Mouse (Mus musculus) ES-E14 (cell line): ENCODE measurements around the gene Slc39a5.

Experiments
- MAFK ChIP-seq: IDR thresholded peaks from 2 replicates; pipeline ENCODE4 v1.6.1; 2014; ENCODE audit warnings: mild to moderate bottlenecking, low read depth, low read length, inconsistent platforms; ENCODE audit not compliant: insufficient read depth
- ZNF384 ChIP-seq: IDR thresholded peaks from 2 replicates; pipeline ENCODE4 v1.6.1; 2012; ENCODE audit warnings: low read depth, low read length, inconsistent platforms

DNA sequence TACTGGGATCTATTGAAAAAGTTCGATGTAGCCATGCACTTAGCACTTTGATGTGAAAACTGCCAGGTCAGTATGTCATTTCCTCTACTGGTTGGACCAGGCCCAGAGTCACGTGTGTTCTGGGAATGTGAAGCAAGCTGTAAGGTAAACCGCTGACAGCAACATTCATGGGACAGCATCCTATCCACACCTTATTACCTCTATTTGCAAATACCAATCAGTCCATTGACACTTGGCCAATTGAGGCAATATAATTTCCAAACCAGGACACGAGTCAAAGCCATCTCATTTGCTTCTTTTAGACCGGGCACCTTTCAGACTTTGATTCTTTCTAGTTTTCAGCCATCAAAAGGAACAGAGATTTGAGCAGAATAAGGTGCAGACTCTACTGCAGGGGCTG is 28.0 kb upstream of the Slc39a5 start:
- TF ChIP-seq MAFK (no peak), ZNF384 (no peak)
